Mouse (Mus musculus): Measurements from ENCODE around the gene Atp6v0a2.

- TF ChIP-seq CTCF (IDR thresholded peaks at IDR 0.05; ENCODE audit: borderline replicate concordance, control insufficient read depth, extremely low read depth, insufficient read depth, low read length, poor library complexity) (no peak), POLR2A (IDR thresholded peaks at IDR 0.05; ENCODE audit: control insufficient read depth, extremely low read depth, insufficient read depth, low read length, poor library complexity) (no peak)
Observed at GRCm38 (mm10) chr5:124713741-124714140, 85.4 kb downstream of the Atp6v0a2 start.

Measured in thymus, adult 2 months (tissue).